Mouse (Mus musculus) megakaryocyte, embryonic 14.5 days (primary cell): ENCODE results near the gene Arhgef10l.

ENCODE experiments used
- FLI1 ChIP-seq: IDR thresholded peaks from 2 replicates; pipeline ENCODE4 v1.6.1; 2012; ENCODE audit warnings: low read length, inconsistent platforms, mixed read lengths
- GATA1 ChIP-seq: IDR thresholded peaks from 3 replicates; pipeline ENCODE4 v1.6.1; 2012; ENCODE audit warnings: mixed read lengths, low read length, inconsistent platforms, borderline replicate concordance

GRCm38 (mm10) chr4:140641414-140641918 lies 24.3 kb downstream of the Arhgef10l start:
- TF ChIP-seq GATA1 = no peak
- no peak for TF ChIP-seq FLI1
